Mouse (Mus musculus) right cerebral cortex, adult 18-20 months (tissue): ENCODE results near the gene Ankrd45.
A peak's percentile ranks its signal among the peaks of the same experiment; 100 is the strongest.
"Not testable (repeated sequence)": the region's sequence is repeated elsewhere in the genome, so short reads cannot be mapped to it uniquely, and the experiment has no call there.

Experiments used
- DNase-seq: peaks from one replicate; pipeline ENCODE4 v3.0.0; 2022; ENCODE audit warnings: mixed read lengths

The Ankrd45 gene

GRCm38 (mm10) chr1:161190253-161190910 is 47.9 kb downstream of the Ankrd45 start:
- DNase-seq: no peak

- peak; percentile 71 for DNase-seq
These were observed 53.3 kb downstream of the Ankrd45 start for GRCm38 (mm10) chr1:161195541-161196351.

DNA sequence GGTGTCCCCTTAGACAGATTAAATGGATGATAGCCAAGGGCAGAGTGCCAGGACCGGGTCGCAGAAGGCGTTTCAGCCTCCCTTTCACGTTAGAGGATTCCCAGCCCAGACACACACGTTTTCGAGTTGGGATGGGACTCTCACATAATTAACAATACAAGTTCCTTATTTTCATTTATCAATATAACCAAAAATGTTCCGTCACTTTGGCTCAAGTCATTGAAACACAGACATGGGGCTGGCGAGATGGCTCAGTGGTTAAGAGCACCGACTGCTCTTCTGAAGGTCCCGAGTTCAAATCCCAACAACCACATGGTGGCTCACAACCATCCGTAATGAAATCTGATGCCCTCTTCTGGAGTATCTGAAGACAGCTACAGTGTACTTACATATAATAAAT is 53.9 kb downstream of the Ankrd45 start:
- not testable (repeated sequence) for DNase-seq

- DNase-seq: no peak
These were observed 57.4 kb downstream of the Ankrd45 start for GRCm38 (mm10) chr1:161199856-161200255.

DNA sequence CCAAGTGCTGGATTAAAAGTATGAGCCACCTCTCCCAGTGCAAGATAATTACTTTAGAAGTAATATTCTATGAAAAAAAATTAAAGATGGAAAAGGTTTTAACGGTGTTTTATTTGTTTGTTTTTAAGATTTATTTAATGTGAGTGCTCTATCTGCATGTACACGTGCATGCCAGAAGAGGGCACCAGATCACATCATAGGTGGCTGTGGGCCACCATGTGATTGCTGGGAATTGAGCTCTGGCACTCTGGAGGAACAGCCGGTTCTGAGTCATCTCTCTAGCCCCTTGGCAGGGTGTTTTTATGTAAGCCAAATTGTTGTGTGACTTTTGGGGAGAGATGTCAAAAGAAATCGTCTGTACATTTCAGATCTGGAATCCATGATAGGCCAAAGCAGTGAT is 72.0 kb downstream of the Ankrd45 start:
- DNase-seq: no peak

GRCm38 (mm10) chr1:161219816-161220215 is 77.3 kb downstream of the Ankrd45 start:
- peak; percentile 8 for DNase-seq
